Mouse (Mus musculus): ENCODE data around the gene Fscn3. TPM values are rescaled to one million over a fixed set of nuclear protein-coding genes. Genes with fewer than 3 reads are reported as not detected.
A peak's percentile ranks its signal among the peaks of the same experiment; 100 is the strongest.

The Fscn3 gene
- polyA plus RNA-seq, 1 experiment, result not detected

GRCm38 (mm10) chr6:28423767-28424695 lies 3.6 kb upstream of the Fscn3 start:
- no peaks in the 10 kb centered on the region for H3K9me3 ChIP-seq
- peak overlapping the region; percentile 95 for H3K4me3 ChIP-seq (replicated peaks)
- peaks cover 53% of the 10 kb centered on the region for H3K36me3 ChIP-seq (replicated peaks; ENCODE audit: low read length)
- H3K4me1 ChIP-seq, result peaks cover 68% of the 10 kb centered on the region
- TF ChIP-seq GATA1 (IDR thresholded peaks at IDR 0.05; ENCODE audit: borderline replicate concordance, low read length) (no peak), FLI1 (IDR thresholded peaks at IDR 0.05; ENCODE audit: low read length) (no peak)
- no peaks in the 10 kb centered on the region for H3K27me3 ChIP-seq (replicated peaks)

DNA sequence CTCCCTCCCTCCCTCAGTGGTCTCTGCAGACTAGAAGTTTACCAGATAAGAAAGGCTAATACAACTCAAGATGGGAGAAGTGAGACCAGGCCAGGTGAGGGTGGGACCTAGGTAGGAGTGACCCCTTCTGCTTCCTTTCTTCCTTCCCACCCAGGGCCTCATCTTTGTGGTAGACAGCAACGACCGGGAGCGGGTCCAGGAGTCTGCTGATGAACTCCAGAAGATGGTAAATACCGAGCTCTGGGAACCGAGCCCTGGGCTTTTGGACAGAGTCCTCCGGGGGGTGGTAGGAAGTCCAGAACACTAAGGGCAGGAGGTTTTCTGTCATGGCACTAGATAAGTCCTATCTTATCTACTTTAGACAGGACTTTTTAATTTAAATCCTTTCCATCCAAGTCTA lies 2.6 kb upstream of the Fscn3 start:
- H3K4me3 ChIP-seq (replicated peaks), result peak overlapping the region; percentile 6
- H3K36me3 ChIP-seq (replicated peaks; ENCODE audit: low read length), result peaks cover 44% of the 10 kb centered on the region

GRCm38 (mm10) chr6:28428290-28428689 lies 701 bp downstream of the Fscn3 start, which contains the start of gene Gcc1:
Gene Gcc1 (minus strand): TSS chr6:28428390.
- Histone ChIP-seq H3K4me3 (replicated peaks) (no peak within 1 kb of the TSS), H3K4me1 (peaks cover 37% of the 10 kb centered on the region), H3K36me3 (replicated peaks; ENCODE audit: low read length) (peaks cover 38% of the 10 kb centered on the region), H3K9me3 (no peaks in the 10 kb centered on the region), H3K27me3 (replicated peaks) (peaks cover 2% of the 10 kb centered on the region)
- TF ChIP-seq FLI1 (IDR thresholded peaks at IDR 0.05; ENCODE audit: low read length) (no peak), GATA1 (IDR thresholded peaks at IDR 0.05; ENCODE audit: borderline replicate concordance, low read length) (no peak)

More for the DNA sequence above, 2.6 kb upstream of the Fscn3 start:
- Histone ChIP-seq H3K4me1 (peaks cover 60% of the 10 kb centered on the region), H3K27me3 (replicated peaks) (no peaks in the 10 kb centered on the region), H3K9me3 (no peaks in the 10 kb centered on the region)
- TF ChIP-seq FLI1 (IDR thresholded peaks at IDR 0.05; ENCODE audit: low read length), result no peak
- no peak for TF ChIP-seq GATA1 (IDR thresholded peaks at IDR 0.05; ENCODE audit: borderline replicate concordance, low read length)

DNA sequence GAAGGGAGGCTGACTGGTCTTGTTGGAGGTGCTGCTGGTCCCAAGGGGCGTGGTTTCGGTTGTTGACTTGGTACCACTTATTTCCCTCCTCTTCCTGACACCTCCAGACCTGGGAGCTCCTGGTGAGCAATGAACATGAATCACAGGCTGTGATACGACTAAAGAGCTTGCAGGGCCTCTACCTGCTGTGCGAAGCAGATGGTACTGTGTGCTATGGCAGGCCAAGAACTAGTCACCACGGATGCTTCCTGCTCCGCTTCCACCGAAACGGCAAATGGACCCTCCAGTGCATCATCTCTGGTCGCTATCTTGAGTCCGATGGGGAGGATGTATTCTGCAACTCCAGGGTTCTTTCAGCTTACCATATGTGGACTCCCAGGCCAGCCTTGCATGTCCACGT lies 2.3 kb downstream of the Fscn3 start:
- H3K4me3 ChIP-seq (replicated peaks), result no peak overlapping the region

DNA sequence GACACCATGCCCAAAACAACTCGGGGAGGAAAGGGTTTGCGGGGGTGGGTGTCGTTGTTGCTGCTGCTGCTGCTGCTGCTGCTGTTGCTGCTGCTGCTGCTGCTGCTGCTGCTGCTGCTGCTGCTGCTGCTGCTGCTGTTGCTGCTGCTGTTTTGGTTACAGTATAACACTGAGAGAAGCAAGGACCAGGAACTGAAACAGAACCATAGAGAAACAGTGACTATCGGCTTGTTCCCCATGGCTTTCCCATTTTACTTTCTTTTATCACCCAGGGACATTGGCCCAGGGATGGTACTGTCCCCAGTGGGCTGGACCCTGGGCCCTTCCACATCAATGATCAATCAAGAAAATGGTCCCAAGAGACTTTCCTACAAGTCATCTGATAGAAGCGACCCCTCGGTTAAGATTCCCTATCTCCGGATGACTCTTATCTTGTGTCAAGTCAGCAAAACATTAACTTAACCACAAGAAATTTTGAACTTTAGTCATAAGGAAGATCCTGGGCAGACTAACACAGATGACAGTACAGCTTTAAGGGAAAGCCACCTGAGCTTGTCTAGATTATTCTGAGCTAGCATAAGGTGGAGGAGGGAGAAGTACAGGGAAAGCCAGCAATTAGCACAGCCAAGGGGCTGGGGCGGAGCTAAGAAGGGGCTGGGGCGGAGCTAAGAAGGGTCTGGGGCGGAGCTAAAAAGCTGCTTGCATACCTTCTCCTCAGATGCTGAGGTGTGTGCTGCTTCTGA lies 3.4 kb downstream of the Fscn3 start:
- Histone ChIP-seq H3K27me3 (replicated peaks) (peaks cover 7% of the 10 kb centered on the region), H3K36me3 (replicated peaks; ENCODE audit: low read length) (peaks cover 21% of the 10 kb centered on the region), H3K9me3 (no peaks in the 10 kb centered on the region), H3K4me3 (replicated peaks) (no peak overlapping the region), H3K4me1 (peaks cover 19% of the 10 kb centered on the region)
- no peak for TF ChIP-seq FLI1 (IDR thresholded peaks at IDR 0.05; ENCODE audit: low read length)
- no peak for TF ChIP-seq GATA1 (IDR thresholded peaks at IDR 0.05; ENCODE audit: borderline replicate concordance, low read length)

More for the DNA sequence above, 2.3 kb downstream of the Fscn3 start:
- Histone ChIP-seq H3K9me3 (no peaks in the 10 kb centered on the region), H3K27me3 (replicated peaks) (peaks cover 5% of the 10 kb centered on the region), H3K4me1 (peaks cover 27% of the 10 kb centered on the region), H3K36me3 (replicated peaks; ENCODE audit: low read length) (peaks cover 32% of the 10 kb centered on the region)
- TF ChIP-seq GATA1 (IDR thresholded peaks at IDR 0.05; ENCODE audit: borderline replicate concordance, low read length) (no peak), FLI1 (IDR thresholded peaks at IDR 0.05; ENCODE audit: low read length) (no peak)

GRCm38 (mm10) chr6:28431538-28431855 lies 3.9 kb downstream of the Fscn3 start:
- peaks cover 16% of the 10 kb centered on the region for H3K36me3 ChIP-seq (replicated peaks; ENCODE audit: low read length)
- peaks cover 14% of the 10 kb centered on the region for H3K4me1 ChIP-seq
- TF ChIP-seq FLI1 (IDR thresholded peaks at IDR 0.05; ENCODE audit: low read length), result no peak
- no peak for TF ChIP-seq GATA1 (IDR thresholded peaks at IDR 0.05; ENCODE audit: borderline replicate concordance, low read length)
- no peaks in the 10 kb centered on the region for H3K9me3 ChIP-seq
- peaks cover 7% of the 10 kb centered on the region for H3K27me3 ChIP-seq (replicated peaks)
- H3K4me3 ChIP-seq (replicated peaks), result no peak overlapping the region

GRCm38 (mm10) chr6:28447937-28448336 lies 20.3 kb downstream of the Fscn3 start:
- no peak overlapping the region for H3K4me3 ChIP-seq (replicated peaks)
- no peaks in the 10 kb centered on the region for H3K36me3 ChIP-seq (replicated peaks; ENCODE audit: low read length)
- H3K9me3 ChIP-seq, result no peaks in the 10 kb centered on the region; the same call in 1 of the 2 replicates
- TF ChIP-seq GATA1 (IDR thresholded peaks at IDR 0.05; ENCODE audit: borderline replicate concordance, low read length) (no peak), FLI1 (IDR thresholded peaks at IDR 0.05; ENCODE audit: low read length) (no peak)
- H3K27me3 ChIP-seq (replicated peaks), result peaks cover 80% of the 10 kb centered on the region
- peaks cover 13% of the 10 kb centered on the region for H3K4me1 ChIP-seq

GRCm38 (mm10) chr6:28449253-28449652 lies 21.7 kb downstream of the Fscn3 start, which contains the start of gene Pax4:
Gene Pax4 (minus strand): TSS chr6:28449353.
- H3K36me3 ChIP-seq (replicated peaks; ENCODE audit: low read length), result no peaks in the 10 kb centered on the region
- H3K9me3 ChIP-seq, result no peaks in the 10 kb centered on the region; the same call in 1 of the 2 replicates
- no peak within 1 kb of the TSS for H3K4me3 ChIP-seq (replicated peaks)
- peaks cover 17% of the 10 kb centered on the region for H3K4me1 ChIP-seq
- peaks cover 73% of the 10 kb centered on the region for H3K27me3 ChIP-seq (replicated peaks)
- TF ChIP-seq GATA1 (IDR thresholded peaks at IDR 0.05; ENCODE audit: borderline replicate concordance, low read length) (no peak), FLI1 (IDR thresholded peaks at IDR 0.05; ENCODE audit: low read length) (no peak)

GRCm38 (mm10) chr6:28450481-28450880 lies 22.9 kb downstream of the Fscn3 start:
- H3K27me3 ChIP-seq (replicated peaks), result peaks cover 67% of the 10 kb centered on the region
- peaks cover 17% of the 10 kb centered on the region for H3K4me1 ChIP-seq
- TF ChIP-seq GATA1 (IDR thresholded peaks at IDR 0.05; ENCODE audit: borderline replicate concordance, low read length) (no peak), FLI1 (IDR thresholded peaks at IDR 0.05; ENCODE audit: low read length) (no peak)

More at GRCm38 (mm10) chr6:28450481-28450880, 22.9 kb downstream of the Fscn3 start:
- no peaks in the 10 kb centered on the region; the same call in 1 of the 2 replicates for H3K9me3 ChIP-seq
- no peaks in the 10 kb centered on the region for H3K36me3 ChIP-seq (replicated peaks; ENCODE audit: low read length)
- H3K4me3 ChIP-seq (replicated peaks), result no peak overlapping the region

Data from megakaryocyte, embryonic 14.5 days (primary cell).